Mouse (Mus musculus) retina, postnatal 7 days (tissue): ENCODE results near the gene Vcam1.

ENCODE experiments used
- DNase-seq: peaks from one replicate; pipeline ENCODE4 v3.0.0-alpha.2; 2012; ENCODE audit warnings: low read depth, low spot score

Gene Vcam1

DNA sequence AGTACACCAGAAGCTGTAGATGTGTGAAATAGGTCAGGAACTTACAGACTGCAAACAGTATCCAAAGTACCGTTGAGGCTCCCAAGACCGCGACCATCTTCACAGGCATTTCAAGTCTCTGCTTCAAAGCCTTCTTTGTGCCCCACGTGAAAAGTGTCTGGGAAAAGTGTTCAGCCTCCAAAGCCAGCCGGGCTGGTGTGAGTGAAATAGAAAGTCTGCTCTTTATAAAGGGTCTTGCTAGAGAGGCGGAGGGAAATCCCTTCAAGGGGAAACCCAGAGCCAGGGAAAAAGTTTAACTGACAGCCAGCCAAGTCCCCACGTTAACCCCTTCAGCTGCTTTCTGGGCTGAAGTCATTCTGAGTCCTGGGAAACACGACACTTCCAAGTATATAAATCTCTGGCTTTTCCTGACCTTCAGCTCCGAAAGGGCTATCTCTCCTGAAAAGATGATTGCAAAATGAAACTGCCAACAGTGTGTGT, at the start of gene Vcam1:
Gene Vcam1 (minus strand): TSS at position 430 of the 480 bp plus-strand sequence.
- DNase-seq, result no peak

DNA sequence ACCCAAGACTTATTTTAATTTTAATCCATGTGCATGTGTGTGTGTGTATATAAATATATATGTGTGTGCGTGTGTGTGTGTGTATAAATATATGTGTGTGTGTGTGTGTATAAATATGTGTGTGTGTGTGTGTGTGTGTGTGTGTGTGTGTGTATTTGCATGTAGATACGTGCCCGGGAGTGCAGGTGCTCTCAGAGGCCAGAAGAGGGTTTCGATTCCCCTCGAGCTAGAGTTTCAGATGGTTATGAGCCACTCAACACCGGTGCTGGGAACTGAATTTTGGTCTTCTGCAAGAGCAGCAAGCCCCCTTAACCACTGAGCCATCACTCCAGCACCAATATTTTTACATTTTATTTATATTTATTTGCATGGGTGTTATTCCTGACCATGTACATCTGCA, 45.6 kb upstream of the Vcam1 start:
- DNase-seq, result no peak

DNA sequence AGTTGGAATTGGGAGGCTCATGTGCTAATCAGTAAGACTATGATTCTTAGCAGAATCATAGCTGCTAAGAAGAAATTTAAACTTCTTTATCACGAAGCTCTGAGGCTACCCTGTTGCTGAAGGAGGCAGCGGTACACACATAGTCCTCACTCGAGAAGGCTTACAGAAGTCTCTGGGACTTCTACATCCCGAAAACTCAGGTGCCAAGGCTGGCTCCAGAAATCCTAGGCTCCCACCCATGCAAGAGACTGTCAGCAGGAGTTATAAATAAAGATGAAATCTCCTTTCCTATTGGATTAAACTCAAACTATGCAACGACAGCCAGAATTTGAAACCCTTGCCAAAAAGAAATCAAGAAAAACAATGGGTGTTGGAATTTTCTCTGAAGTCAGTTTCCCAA, 42.0 kb upstream of the Vcam1 start:
- no peak for DNase-seq

- DNase-seq, result no peak
Observed at GRCm38 (mm10) chr3:116168056-116168455, 38.6 kb upstream of the Vcam1 start.

GRCm38 (mm10) chr3:116166296-116166695, 36.8 kb upstream of the Vcam1 start:
- no peak for DNase-seq

DNA sequence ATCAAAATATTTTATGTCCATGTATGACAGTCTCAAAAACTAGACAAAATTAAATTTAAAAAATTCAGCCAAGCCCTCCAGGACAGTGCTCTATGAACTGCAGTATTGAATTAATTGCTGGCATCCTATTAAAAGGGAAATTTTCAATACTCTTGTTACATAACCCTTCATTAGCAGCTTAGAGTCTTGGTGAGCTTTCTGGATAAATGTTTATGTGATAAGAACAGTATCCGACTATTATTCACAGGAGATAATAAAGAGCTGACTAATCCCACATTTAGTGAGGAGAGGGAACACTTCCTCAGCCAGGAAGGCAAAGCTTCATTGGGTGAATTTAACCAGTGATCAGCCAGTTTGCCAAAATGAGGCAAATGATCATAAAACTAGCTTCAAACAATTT, 35.5 kb upstream of the Vcam1 start:
- DNase-seq, result no peak

DNA sequence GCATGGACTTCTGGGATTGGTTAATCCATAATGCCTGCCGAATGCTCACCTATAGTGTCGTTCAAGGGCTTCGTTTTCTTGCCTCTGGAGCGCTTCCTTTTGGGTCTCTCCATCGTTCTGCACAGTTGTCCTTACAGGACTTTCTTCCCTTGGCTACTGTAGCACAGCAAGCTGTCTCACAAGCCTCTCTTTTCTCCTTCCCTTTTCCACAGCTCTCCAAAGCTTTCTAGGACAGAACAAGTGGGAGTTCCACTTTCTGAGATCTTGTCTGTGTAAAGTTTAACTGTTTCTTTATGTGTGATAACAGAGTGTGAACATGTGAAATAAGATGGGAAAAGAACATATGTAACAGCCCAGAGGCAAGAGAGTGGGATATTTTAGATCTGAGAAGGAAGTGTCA, 34.0 kb upstream of the Vcam1 start:
- DNase-seq, result no peak

DNA sequence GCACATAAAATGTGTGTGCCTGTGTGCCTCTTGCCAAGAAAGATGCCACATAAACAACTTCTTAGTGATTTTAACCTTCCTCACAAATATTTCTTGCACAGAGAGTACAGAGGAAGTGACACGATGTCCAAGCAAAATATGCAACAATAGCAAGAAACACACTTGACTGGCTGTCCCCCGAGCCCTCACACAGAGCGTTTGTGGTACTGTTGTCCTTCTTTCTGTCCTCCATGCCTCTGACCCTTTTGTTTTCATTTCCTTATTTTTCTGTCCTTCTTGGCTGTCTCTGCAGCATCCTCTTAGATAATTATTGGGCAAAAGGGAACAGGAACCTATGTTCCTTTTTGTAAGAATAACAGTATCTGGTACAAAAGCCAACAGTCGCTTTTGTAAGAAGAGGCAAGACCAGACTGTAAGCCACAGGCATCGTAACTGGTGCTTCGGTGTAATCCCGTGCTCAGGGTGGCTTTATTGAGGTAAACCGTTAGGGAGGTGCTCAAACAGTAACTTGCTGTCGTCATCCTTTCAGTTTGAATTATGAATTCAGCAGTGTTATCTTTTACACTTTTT, 32.7 kb upstream of the Vcam1 start:
- DNase-seq, result no peak

DNA sequence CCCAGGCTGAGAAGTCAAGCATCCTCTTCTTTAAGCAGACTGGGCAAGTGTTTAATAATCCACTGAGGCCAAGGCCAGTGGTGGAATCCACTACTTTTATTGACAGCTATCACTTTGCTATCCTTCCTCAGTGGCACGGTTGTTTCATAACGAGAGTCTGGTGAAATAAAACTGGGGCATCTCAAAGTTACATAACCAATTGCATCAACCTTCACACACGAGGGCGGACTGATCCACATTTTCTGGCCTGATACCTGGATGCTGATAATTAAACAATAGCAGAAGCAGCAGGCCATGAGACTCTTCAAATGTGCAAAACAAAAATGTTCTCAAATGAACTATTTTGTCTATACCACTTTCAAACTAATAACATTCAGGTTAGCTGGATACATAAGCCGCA, 29.9 kb upstream of the Vcam1 start:
- DNase-seq, result no peak

GRCm38 (mm10) chr3:116157447-116157990, 28.0 kb upstream of the Vcam1 start:
- no peak for DNase-seq

- DNase-seq, result no peak
Observed at GRCm38 (mm10) chr3:116150056-116150632, 20.7 kb upstream of the Vcam1 start.

DNA sequence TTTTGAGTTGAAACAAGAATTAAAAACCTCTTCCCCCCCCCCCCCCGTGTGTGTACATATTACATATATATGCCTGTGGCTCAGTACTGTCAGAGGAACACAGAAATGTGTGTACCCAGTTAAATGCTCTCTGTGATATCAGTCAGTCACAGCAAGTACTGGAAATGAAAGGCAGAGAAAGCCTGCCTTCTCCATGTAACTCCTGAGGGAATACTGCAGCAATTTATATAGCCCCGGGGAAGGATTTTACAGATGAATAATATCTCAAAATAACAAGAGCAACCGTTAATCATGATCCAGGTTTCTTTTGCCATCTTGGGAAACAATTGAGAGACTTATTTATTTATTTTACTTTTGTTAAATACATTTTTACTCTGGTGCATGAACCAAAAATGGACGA, 19.6 kb upstream of the Vcam1 start:
- DNase-seq, result no peak

DNA sequence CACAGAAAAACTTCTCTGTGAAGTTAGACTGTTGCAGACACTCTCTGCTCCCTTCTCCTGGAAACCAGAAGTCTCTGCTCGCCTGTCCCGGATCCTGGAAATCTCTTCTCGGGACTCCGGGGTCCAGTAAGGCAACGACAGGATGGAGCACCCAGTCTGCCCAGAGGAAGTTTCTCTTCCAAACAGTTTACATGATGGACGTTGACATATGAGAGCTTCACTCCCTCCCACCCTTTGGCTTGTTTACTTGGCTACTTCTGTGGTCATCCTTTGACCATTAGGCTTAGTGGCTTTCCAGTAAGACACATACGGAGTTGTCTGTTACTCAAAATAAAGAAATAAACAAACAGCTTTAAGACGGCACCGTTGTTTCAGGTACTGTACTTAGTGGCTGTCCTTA, 19.2 kb upstream of the Vcam1 start:
- no peak for DNase-seq

DNA sequence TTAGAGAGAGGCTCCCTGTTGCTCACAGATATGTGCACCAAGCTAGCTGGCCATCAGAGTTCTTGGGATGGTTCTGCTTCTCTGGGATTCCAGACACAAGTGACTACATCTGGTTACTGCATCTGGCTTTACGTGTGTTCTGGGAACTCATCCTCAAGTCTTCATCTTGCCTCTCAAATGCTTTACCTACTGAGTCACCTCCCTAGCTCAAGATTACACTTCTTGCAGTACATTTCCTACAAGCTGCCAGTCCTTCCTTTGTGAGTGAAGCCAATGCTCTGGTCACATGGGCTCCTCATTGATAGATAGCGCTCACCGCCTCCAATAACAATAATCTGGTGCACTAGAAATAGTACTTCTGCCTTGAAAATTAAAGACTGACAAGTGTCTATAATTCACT, 11.7 kb upstream of the Vcam1 start:
- no peak for DNase-seq

DNA sequence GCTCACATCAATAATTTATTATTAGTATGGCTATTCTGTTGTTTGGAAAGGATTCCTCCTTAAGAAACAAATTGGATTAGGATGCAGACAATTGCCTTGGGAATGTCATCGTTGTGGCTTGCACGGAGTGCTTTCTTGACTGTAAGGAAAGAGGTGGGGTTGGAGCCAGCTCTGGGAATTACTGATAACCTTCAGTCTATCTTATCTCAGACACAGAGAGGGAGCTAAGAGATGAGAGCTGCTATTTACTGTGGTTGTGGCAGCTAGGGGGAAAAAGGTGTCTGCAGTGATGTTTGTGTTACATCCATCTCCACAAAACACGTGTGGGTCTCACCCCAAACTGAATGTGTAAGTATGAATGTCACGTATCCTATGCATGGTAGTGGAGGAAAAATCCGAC, 9.5 kb upstream of the Vcam1 start:
- no peak for DNase-seq

DNA sequence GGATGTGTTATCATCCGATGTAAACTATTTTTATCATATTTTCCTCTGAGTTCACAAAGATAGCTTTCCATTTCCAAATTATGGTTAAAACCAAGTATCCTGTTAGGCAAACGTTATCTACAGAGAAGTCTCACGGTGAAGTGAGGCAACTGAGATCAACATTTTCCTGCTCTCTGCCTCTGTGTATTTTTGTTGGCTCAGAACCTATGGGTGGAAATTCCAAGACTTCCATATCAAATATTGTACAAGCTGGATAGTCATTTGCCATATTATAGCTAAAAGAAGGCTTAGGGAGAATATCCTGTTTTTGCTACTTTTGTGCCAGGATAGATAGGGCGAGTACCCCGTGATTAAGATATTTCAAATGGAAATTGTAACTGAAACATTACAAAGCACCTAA, 8.6 kb upstream of the Vcam1 start:
- DNase-seq, result no peak

DNA sequence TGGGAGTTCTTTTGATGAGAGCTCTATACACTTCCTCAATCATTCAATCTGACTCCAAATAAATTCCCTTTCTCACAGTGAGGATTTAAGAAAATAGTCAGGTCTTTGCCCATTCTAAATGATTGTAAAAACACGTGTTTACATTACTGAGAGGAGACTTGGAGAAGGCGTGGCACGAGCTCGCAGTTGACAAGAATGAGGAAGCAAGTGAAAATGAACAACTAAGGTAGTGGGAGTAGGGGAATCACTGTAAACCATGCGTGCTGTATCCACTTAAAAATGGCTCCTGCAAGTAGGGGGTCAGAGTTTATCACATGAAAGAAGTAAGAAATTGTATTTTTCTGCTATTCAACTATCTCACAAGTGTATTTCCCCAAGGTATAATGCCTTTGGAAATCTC, 3.9 kb upstream of the Vcam1 start:
- DNase-seq, result no peak

- DNase-seq, result no peak
Observed at GRCm38 (mm10) chr3:116130711-116131110, 1.2 kb upstream of the Vcam1 start.

DNA sequence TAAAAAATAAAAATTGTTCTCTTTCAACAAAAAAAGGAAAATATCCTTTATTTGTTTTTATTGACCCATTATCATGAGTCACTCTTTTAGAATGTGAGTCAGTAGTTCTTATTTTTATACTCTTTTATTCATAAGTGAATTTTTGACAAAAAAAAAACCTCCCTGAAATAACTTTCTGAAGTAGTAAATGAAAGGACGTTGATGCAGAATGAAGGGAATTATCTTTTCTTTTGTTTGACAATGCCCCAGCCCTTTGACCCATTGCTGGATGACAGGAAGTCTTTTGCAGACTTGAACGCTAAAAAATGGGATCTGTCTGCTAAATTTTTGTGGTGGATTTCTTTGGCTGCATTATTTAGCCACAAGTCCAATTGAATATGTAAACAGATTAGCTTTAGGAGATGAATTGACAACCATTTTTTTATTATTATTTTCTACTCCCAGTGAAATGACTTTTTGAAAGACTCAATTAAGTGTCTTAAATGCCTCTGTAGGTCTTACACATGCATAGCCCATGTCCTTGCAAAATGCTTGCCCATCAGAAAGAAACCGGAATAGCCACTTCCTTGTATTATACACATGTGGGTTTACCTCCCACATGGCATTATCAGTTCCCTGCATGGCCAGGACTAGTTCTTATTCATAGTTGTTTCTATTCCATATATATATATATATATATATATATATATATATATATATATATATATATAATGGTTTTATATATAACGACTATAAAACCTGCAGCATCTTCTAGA, 530 bp upstream of the Vcam1 start:
- DNase-seq, result no peak

DNA sequence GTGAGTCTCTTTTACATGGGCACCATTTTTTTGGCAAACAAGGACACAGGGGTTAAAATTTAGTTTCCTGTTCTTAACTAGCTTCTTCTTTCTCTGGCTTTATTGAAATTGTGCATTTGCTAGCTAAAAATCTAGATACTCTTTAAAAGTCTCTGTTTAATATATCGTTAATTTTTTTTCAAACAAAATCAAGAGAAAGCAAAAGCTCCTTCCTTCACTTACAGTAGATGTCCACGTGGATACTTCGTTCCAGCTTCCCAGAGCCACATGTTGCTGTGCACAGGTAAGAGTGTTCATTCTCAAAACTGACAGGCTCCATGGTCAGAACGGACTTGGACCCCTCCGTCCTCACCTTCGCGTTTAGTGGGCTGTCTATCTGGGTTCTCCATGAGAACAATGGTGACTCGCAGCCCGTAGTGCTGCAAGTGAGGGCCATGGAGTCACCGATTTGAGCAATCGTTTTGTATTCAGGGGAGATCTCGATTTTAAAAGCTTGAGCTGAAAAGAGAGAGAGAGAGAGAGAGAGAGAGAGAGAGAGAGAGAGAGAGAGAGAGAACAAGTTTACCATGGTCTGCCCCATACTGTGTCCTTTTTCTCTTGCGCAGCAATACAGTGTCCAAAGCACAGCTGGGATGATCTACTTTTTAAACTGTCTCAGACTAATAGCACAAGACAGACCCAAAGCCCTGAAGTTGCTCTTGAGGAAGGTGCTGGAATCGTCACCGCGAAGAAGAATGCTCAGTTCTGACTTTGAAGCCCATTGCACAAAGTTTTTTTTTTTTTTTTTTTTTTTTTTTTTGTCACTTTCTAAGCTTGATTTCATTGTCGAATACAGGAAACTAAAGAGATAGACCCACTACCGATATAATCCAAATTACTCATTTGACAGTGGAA, 930 bp downstream of the Vcam1 start:
- no peak for DNase-seq

- no peak for DNase-seq
Observed at GRCm38 (mm10) chr3:116127836-116128235, 1.7 kb downstream of the Vcam1 start.

DNA sequence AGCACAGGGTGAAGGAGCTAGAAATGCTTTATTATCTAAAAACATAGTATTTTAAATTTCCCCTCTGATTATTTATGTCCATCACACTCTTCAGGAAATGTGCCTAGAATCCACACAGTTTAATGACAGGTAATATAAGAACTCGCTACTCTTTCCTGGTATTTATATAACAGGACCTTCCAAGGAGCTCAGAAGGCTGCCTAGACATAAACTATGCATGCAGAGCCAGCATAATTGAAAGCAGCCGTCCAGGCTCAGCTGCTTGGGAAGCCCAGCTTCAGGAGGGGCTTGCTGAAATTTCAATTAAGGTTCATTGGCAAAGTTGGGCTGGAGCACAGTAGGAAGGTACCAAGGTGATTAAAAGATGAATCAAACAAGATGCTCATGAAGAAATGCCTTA, 2.2 kb downstream of the Vcam1 start:
- DNase-seq, result no peak
